27 mouse cellular contexts compared by ENCODE assay signal in the genomic region with DNA sequence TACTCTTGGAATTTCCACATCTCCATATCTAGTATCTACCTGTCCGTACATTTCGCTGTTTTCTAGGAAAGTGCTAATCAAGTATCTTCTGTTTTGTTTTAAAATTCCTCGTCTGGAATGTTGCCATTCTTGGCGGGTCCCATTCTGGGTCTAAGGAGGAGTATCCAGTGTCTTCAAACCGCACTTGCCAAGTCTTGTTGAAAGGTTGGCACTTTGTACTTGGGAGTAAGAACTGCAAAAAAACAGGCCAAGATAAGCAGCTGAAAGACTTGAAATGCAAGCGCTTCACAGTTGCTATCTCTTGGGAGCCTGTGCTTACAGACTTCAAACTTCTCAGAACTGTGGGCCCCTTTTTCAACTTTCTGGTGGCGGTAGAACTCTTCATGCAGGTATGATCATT. TPM values are rescaled to one million over a fixed set of nuclear protein-coding genes. Genes with fewer than 3 reads are reported as not detected.
"Had no signal": no experiment of that assay in that cellular context is flagged by ENCODE, and none has a peak within 500 bp of the region (broad histone marks: within the 10 kb centered on the region; RNA-seq: fewer than 3 reads in every experiment).

No protein-coding gene starts in this region.

- H3K4me1 ChIP-seq: heart, embryonic 12.5 days; hindbrain, embryonic 10.5 days; hindbrain, embryonic 15.5 days; limb, embryonic 10.5 days; limb, embryonic 12.5 days had no signal

- H3K9me3 ChIP-seq: heart, embryonic 12.5 days; hindbrain, embryonic 10.5 days; hindbrain, embryonic 13.5 days; hindbrain, embryonic 15.5 days; limb, embryonic 10.5 days; limb, embryonic 12.5 days had no signal

- H3K4me2 ChIP-seq: heart, embryonic 12.5 days; hindbrain, embryonic 13.5 days; hindbrain, embryonic 15.5 days; limb, embryonic 12.5 days; liver, embryonic 11.5 days had no signal

- H3K4me3 ChIP-seq: gastrocnemius, adult 2 months; heart, adult 2 months; heart, embryonic 12.5 days; hindbrain, embryonic 10.5 days; hindbrain, embryonic 13.5 days; hindbrain, embryonic 15.5 days; layer of hippocampus, adult 2 months; left cerebral cortex, adult 2 months; limb, embryonic 10.5 days; limb, embryonic 12.5 days had no signal

- H3K27ac ChIP-seq: gastrocnemius, adult 2 months; heart, adult 2 months; hindbrain, embryonic 10.5 days; hindbrain, embryonic 13.5 days; hindbrain, embryonic 15.5 days; hindbrain, postnatal 0 days; layer of hippocampus, adult 2 months; left cerebral cortex, adult 2 months; limb, embryonic 10.5 days; limb, embryonic 12.5 days had no signal

- H3K9ac ChIP-seq: heart, embryonic 12.5 days; hindbrain, embryonic 13.5 days; hindbrain, embryonic 15.5 days; limb, embryonic 12.5 days had no signal

- H3K36me3 ChIP-seq: heart, embryonic 12.5 days; hindbrain, embryonic 10.5 days; hindbrain, embryonic 13.5 days; hindbrain, embryonic 15.5 days; limb, embryonic 10.5 days; limb, embryonic 12.5 days had no signal

- DNase-seq: gastrocnemius, adult 2 months; gastrocnemius, postnatal 10 days; gastrocnemius, postnatal 25 days; heart, adult 2 months; heart, postnatal 10 days; heart, postnatal 4 days; kidney, adult 11 months; kidney, adult 8-10 months; kidney, postnatal 10 days; kidney, postnatal 25 days; kidney, postnatal 4 days; liver had no signal

- ATAC-seq: hindbrain, postnatal 0 days; intestine, embryonic 16.5 days had no signal

- H3K27me3 ChIP-seq: heart, embryonic 12.5 days; hindbrain, embryonic 13.5 days; hindbrain, embryonic 15.5 days; limb, embryonic 12.5 days had no signal

RNA-seq across cellular contexts. Expression of gene Cpvl, which starts 58.4 kb away (rescaled TPM):
- polyA plus RNA-seq: frontal cortex, adult 2 months; heart, adult 2 months; heart, embryonic 12.5 days; heart, embryonic 14.5 days; heart, embryonic 16.5 days; hindbrain, embryonic 13.5 days; hindbrain, embryonic 15.5 days; intestine, embryonic 14.5 days; liver, embryonic 11.5 days had no signal
